7 mouse cellular contexts compared by ENCODE assay signal in genomic region chr3:96500289-96500621, GRCm38 (mm10). TPM values are rescaled to one million over a fixed set of nuclear protein-coding genes. Genes with fewer than 3 reads are reported as not detected.
A peak's percentile ranks its signal among the peaks of the same experiment; 100 is the strongest.
DNase-seq lines count a peak whose midpoint lies in the region; ATAC-seq lines count a peak whose summit lies in the region.

No protein-coding gene starts in this region.

- peaks cover 17% of the 10 kb centered on the region for H3K4me1 ChIP-seq in limb, embryonic 10.5 days
- peaks cover 4% of the 10 kb centered on the region; the same call in 1 of the 2 replicates for H3K4me1 ChIP-seq in midbrain, embryonic 12.5 days

- H3K4me2 ChIP-seq in midbrain, embryonic 12.5 days (replicated peaks), result peak overlapping the region; percentile 93

- H3K9ac ChIP-seq in midbrain, embryonic 12.5 days (replicated peaks), result peak overlapping the region; percentile 75

- H3K36me3 ChIP-seq in limb, embryonic 10.5 days, result no peaks in the 10 kb centered on the region
- no peaks in the 10 kb centered on the region for H3K36me3 ChIP-seq in midbrain, embryonic 12.5 days

- H3K9me3 ChIP-seq in limb, embryonic 10.5 days (replicated peaks), result no peaks in the 10 kb centered on the region
- no peaks in the 10 kb centered on the region for H3K9me3 ChIP-seq in midbrain, embryonic 12.5 days

- WGBS in limb, embryonic 10.5 days, result under 1% methylated on average over 17 of the region's 17 CpGs
- WGBS in midbrain, embryonic 12.5 days, result under 1% methylated on average over 17 of the region's 17 CpGs

- DNase-seq in adrenal gland, postnatal 10 days, result peak; percentile 95
- peak; percentile 96 for DNase-seq in embryo, embryonic 9.5 days (ENCODE audit: extremely low spot score)
- peak; percentile 84 to 90 for DNase-seq in gastrocnemius, postnatal 4 days (ENCODE audit: low spot score in 2 of 2)
- DNase-seq in kidney, adult 11 months, result peak; percentile 93
- DNase-seq in limb, embryonic 10.5 days (ENCODE audit: low spot score), result peak; percentile 96
- peak; percentile 94 for DNase-seq in skeletal muscle tissue, adult 2 months (ENCODE audit: low read depth, low spot score)

- H3K4me3 ChIP-seq in limb, embryonic 10.5 days, result peak overlapping the region; percentile 69
- H3K4me3 ChIP-seq in midbrain, embryonic 12.5 days, result peak overlapping the region; percentile 72

- H3K27me3 ChIP-seq in limb, embryonic 10.5 days (ENCODE audit: low read depth, poor library complexity, severe bottlenecking), result no peaks in the 10 kb centered on the region
- H3K27me3 ChIP-seq in midbrain, embryonic 12.5 days, result no peaks in the 10 kb centered on the region; the same call in 1 of the 2 replicates

- ATAC-seq in midbrain, embryonic 12.5 days (ENCODE audit: low FRiP score, low read depth), result peak; percentile 64

- H3K27ac ChIP-seq in limb, embryonic 10.5 days, result peak overlapping the region; percentile 84
- H3K27ac ChIP-seq in midbrain, embryonic 12.5 days (replicated peaks), result peak overlapping the region; percentile 80

RNA-seq across cellular contexts. Expression of gene Hfe2, which starts 24.7 kb away (rescaled TPM):
- total RNA-seq in adrenal gland, postnatal 10 days (2021), result 10 to 100 TPM; 14.0 to 29.6 TPM
- 100 to 1,000 TPM; 283 to 297 TPM for total RNA-seq in gastrocnemius, postnatal 4 days (2021)
- 0.58 and 0.84 TPM in 2 replicates for polyA plus RNA-seq in limb, embryonic 10.5 days (2016; fragmentation: Nextera tagmentation; extraction: Ambion mirVana)
- polyA plus RNA-seq in midbrain, embryonic 12.5 days (2016; fragmentation: Nextera tagmentation; extraction: Ambion mirVana), result 0.89 and 1.0 TPM in 2 replicates

RNA-seq across cellular contexts. Expression of gene BC107364, which starts 48.1 kb away (rescaled TPM):
- not detected for total RNA-seq in adrenal gland, postnatal 10 days (2021)
- total RNA-seq in gastrocnemius, postnatal 4 days (2021), result not detected
- polyA plus RNA-seq in limb, embryonic 10.5 days (2016; fragmentation: Nextera tagmentation; extraction: Ambion mirVana), result 0.14 TPM in 1 of 2 replicates, not detected in the other
- 0.26 TPM in 1 of 2 replicates, not detected in the other for polyA plus RNA-seq in midbrain, embryonic 12.5 days (2016; fragmentation: Nextera tagmentation; extraction: Ambion mirVana)

RNA-seq across cellular contexts. Expression of gene Txnip, which starts 57.5 kb away (rescaled TPM):
- total RNA-seq in adrenal gland, postnatal 10 days (2021), result 100 to 1,000 TPM; 601 to 945 TPM
- 100 to 1,000 TPM; 318 to 360 TPM for total RNA-seq in gastrocnemius, postnatal 4 days (2021)
- polyA plus RNA-seq in limb, embryonic 10.5 days (2016; fragmentation: Nextera tagmentation; extraction: Ambion mirVana), result 28.5 and 43.4 TPM in 2 replicates
- 52.7 and 53.6 TPM in 2 replicates for polyA plus RNA-seq in midbrain, embryonic 12.5 days (2016; fragmentation: Nextera tagmentation; extraction: Ambion mirVana)

Comparison
In these comparisons a context has a peak if more than half of its experiments do, and no peak if none do; other contexts are left out.
1. Peak in every context shown above with its lines: DNase-seq, ATAC-seq, H3K4me3 ChIP-seq and H3K27ac ChIP-seq.
2. RNA of gene Hfe2, which starts 24.7 kb away (total RNA-seq): 283 to 297 TPM in gastrocnemius, postnatal 4 days; 14.0 to 29.6 TPM in adrenal gland, postnatal 10 days; every median in the first group is over 4 times any median in the second.